Mouse (Mus musculus) CH12.LX (cell line): ENCODE measurements around the gene Mllt10.

Experiments
- CTCF ChIP-seq, 2 experiments: IDR thresholded peaks in 1 of 2; conservative IDR thresholded peaks in 1 of 2; 2 replicates each; pipeline ENCODE4 v1.5.1; 2011 to 2012; ENCODE audit warnings: low read depth in 2 of 2, low read length in 2 of 2, improper control_type of control experiment in 1 of 2, inconsistent platforms in 1 of 2, mild to moderate bottlenecking in 1 of 2, moderate library complexity in 1 of 2
- MAFK ChIP-seq: IDR thresholded peaks from 2 replicates; pipeline ENCODE4 v1.6.1; 2011; ENCODE audit warnings: low read length, improper control_type of control experiment; ENCODE audit not compliant: insufficient replicate concordance
- MAX ChIP-seq: IDR thresholded peaks from 2 replicates; pipeline ENCODE4 v1.6.1; 2011; ENCODE audit warnings: low read length, improper control_type of control experiment
- MXI1 ChIP-seq: IDR thresholded peaks from 2 replicates; pipeline ENCODE4 v1.6.1; 2011; ENCODE audit warnings: mild to moderate bottlenecking, low read depth, low read length, improper control_type of control experiment
- NRF1 ChIP-seq: IDR thresholded peaks from 2 replicates; pipeline ENCODE4 v1.6.1; 2014; ENCODE audit warnings: low read depth, mild to moderate bottlenecking, inconsistent platforms, low read length, improper control_type of control experiment, moderate library complexity
- POLR2A ChIP-seq: IDR thresholded peaks from 2 replicates; pipeline ENCODE4 v1.6.1; 2011; ENCODE audit warnings: low read depth, mild to moderate bottlenecking, improper control_type of control experiment, low read length
- ZNF384 ChIP-seq: IDR thresholded peaks from 2 replicates; pipeline ENCODE4 v1.6.1; 2012; ENCODE audit warnings: low read depth, low read length, improper control_type of control experiment, inconsistent platforms

DNA sequence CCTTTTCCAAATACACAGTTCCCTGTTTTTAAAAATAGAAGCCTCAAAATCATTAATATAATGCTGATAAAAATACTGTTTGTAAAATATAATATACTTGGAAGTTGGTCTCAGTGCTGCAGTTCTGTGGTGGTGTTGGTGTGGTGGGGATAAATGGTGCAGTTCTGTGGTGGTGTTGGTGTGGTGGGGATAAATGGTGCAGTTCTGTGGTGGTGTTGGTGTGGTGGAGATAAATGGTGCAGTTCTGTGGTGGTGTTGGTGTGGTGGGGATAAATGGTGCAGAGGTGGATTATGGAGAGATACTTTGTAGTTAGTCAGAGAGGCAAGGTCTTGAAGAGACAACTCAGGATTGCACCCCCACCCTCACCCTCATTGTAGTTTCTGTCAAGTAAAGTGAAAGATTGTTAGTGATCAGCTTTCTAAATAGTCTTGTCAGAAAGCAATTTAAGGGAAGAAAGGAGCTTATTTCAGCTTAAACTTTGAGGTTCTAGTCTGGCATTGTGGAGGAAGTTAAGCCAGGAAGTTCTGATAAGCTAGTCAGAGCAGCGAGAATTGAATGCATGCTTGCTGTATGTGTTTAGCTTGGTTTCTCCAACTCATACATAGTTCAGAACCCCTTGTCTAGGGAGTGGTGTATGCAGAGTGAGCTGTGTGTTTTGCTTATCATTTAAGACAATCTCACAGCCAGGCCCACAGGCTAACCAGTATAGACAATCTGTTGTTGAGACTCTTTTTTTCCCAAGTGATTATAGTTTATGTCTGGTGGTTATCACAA lies 114.3 kb downstream of the Mllt10 start:
- no peak for TF ChIP-seq CTCF (conservative IDR thresholded peaks at IDR 0.05 in 1 of 2, IDR thresholded peaks at IDR 0.05 in 1 of 2; ENCODE audit: low read depth in 2 of 2, low read length in 2 of 2)
- TF ChIP-seq POLR2A, result no peak
- no peak for TF ChIP-seq NRF1
- no peak for TF ChIP-seq MAFK
- no peak for TF ChIP-seq MAX
- TF ChIP-seq ZNF384, result no peak
- no peak for TF ChIP-seq MXI1
